Mouse (Mus musculus): Measurements from ENCODE around the gene Ern2. TPM values are rescaled to one million over a fixed set of nuclear protein-coding genes. Genes with fewer than 3 reads are reported as not detected.

Gene Ern2
- polyA plus RNA-seq, 1 experiment from 2014 or later = 0.27 TPM

GRCm38 (mm10) chr7:122196771-122197170 is 10.8 kb upstream of the Ern2 start:
- Histone ChIP-seq H3K27ac (no peak overlapping the region), H3K4me3 (no peak overlapping the region), H3K9ac (no peak overlapping the region), H3K36me3 (no peaks in the 10 kb centered on the region), H3K4me1 (no peaks in the 10 kb centered on the region), H3K9me3 (no peaks in the 10 kb centered on the region), H3K4me2 (no peak overlapping the region), H3K27me3 (no peaks in the 10 kb centered on the region)
- no peak for ATAC-seq (ENCODE audit: borderline replicate concordance, extremely low read depth, low FRiP score, low TSS enrichment)
- 74% methylated on average over 9 of the region's 9 CpGs for WGBS

DNA sequence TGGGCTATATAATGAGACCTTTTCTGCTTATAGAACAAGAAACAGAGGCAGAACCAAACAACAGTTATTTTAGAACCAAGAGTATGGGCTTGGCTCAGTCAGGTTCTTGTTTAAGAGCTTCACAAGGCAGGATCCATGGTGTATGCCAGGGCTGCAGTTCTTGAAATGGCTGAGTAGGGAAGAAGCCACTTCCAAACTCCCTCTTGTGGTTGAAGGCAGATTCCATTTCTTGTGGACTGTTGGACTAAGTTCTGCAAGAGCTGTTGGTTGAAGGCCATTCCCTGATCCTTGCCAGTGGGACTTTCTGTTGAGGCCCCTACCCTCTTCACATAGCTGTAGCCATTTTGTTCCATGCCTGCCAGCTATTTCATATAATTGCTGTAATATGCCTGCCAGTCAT is 7.9 kb upstream of the Ern2 start:
- Histone ChIP-seq H3K4me1 (no peaks in the 10 kb centered on the region), H3K9ac (no peak overlapping the region), H3K27me3 (no peaks in the 10 kb centered on the region), H3K4me2 (no peak overlapping the region), H3K27ac (no peak overlapping the region), H3K9me3 (no peaks in the 10 kb centered on the region), H3K36me3 (no peaks in the 10 kb centered on the region), H3K4me3 (no peak overlapping the region)
- ATAC-seq (ENCODE audit: borderline replicate concordance, extremely low read depth, low FRiP score, low TSS enrichment) = no peak

DNA sequence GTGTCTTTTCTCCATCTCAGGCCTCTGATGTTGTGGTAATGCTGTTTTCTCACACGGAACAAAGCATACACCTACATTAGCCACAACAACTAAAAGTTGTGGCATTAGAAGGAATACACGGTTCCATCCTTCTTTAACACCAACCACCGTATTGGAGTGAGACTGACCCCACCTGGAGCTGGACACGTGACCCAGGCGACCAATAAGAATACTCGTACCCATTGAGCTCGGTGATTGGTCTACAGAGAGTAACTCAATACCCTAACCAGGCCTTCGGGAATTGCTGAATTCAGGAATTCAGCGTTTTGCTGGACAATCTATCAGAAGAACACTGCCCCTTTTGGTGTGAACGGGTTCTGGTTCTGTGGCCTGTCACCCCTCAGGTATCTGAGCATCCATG is 5.1 kb upstream of the Ern2 start:
- Histone ChIP-seq H3K27me3 (no peaks in the 10 kb centered on the region), H3K4me3 (no peak overlapping the region), H3K9me3 (no peaks in the 10 kb centered on the region), H3K4me2 (no peak overlapping the region), H3K9ac (no peak overlapping the region), H3K36me3 (no peaks in the 10 kb centered on the region), H3K4me1 (no peaks in the 10 kb centered on the region), H3K27ac (no peak overlapping the region)
- ATAC-seq (ENCODE audit: borderline replicate concordance, extremely low read depth, low FRiP score, low TSS enrichment) = no peak
- WGBS = 63% methylated on average over 10 of the region's 10 CpGs

GRCm38 (mm10) chr7:122189484-122189883 is 3.5 kb upstream of the Ern2 start:
- no peak overlapping the region for H3K9ac ChIP-seq
- no peak overlapping the region for H3K27ac ChIP-seq
- H3K4me2 ChIP-seq = no peak overlapping the region
- no peaks in the 10 kb centered on the region for H3K27me3 ChIP-seq
- H3K36me3 ChIP-seq = no peaks in the 10 kb centered on the region
- H3K4me1 ChIP-seq = no peaks in the 10 kb centered on the region; the same call in 1 of the 2 replicates
- WGBS = 30% methylated on average over 7 of the region's 7 CpGs
- no peak overlapping the region for H3K4me3 ChIP-seq
- ATAC-seq (ENCODE audit: borderline replicate concordance, extremely low read depth, low FRiP score, low TSS enrichment) = no peak
- no peaks in the 10 kb centered on the region for H3K9me3 ChIP-seq

DNA sequence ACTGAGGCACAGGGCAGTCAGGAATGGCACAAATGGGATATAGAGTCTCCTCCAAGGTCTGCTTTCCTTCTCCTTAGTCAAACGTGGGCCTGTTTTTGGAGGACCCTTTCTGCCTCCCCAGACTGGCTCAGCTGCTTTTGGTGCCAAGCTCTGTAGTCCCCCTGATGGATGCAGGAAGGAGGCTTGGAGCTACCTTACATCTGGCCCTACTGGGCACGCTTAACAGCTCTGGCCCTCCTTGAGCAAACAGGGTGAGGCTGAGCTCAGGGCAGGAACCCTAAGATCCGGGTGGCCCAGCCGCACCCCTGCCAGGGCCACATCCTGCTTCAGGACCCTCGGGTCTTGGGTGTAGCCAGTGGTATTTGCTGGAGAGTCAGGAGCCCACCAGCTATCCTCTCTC is 1.4 kb downstream of the Ern2 start:
- ATAC-seq (ENCODE audit: borderline replicate concordance, extremely low read depth, low FRiP score, low TSS enrichment) = no peak
- 57% methylated on average over 5 of the region's 5 CpGs for WGBS
- Histone ChIP-seq H3K27ac (no peak overlapping the region), H3K4me2 (no peak overlapping the region), H3K9me3 (no peaks in the 10 kb centered on the region), H3K36me3 (no peaks in the 10 kb centered on the region), H3K9ac (no peak overlapping the region), H3K4me3 (no peak overlapping the region), H3K27me3 (no peaks in the 10 kb centered on the region), H3K4me1 (no peaks in the 10 kb centered on the region; the same call in 1 of the 2 replicates)

- ATAC-seq (ENCODE audit: borderline replicate concordance, extremely low read depth, low FRiP score, low TSS enrichment) = no peak
- H3K4me3 ChIP-seq = no peak overlapping the region
- no peak overlapping the region for H3K4me2 ChIP-seq
- WGBS = 90% methylated on average over 7 of the region's 7 CpGs
- no peaks in the 10 kb centered on the region for H3K9me3 ChIP-seq
- H3K9ac ChIP-seq = no peak overlapping the region
- H3K27me3 ChIP-seq = no peaks in the 10 kb centered on the region
- no peaks in the 10 kb centered on the region for H3K36me3 ChIP-seq
- no peaks in the 10 kb centered on the region; the same call in 1 of the 2 replicates for H3K4me1 ChIP-seq
- no peak overlapping the region for H3K27ac ChIP-seq
These were observed 5.3 kb downstream of the Ern2 start for GRCm38 (mm10) chr7:122180720-122181119.

GRCm38 (mm10) chr7:122171613-122172012 is 14.4 kb downstream of the Ern2 start:
- 63% methylated on average over 10 of the region's 10 CpGs for WGBS
- H3K9me3 ChIP-seq = no peaks in the 10 kb centered on the region
- ATAC-seq (ENCODE audit: borderline replicate concordance, extremely low read depth, low FRiP score, low TSS enrichment) = no peak

GRCm38 (mm10) chr7:122170705-122171104 is 15.3 kb downstream of the Ern2 start:
- H3K27me3 ChIP-seq = no peaks in the 10 kb centered on the region
- no peaks in the 10 kb centered on the region for H3K9me3 ChIP-seq
- H3K4me2 ChIP-seq = no peak overlapping the region
- H3K9ac ChIP-seq = no peak overlapping the region
- H3K4me1 ChIP-seq = no peaks in the 10 kb centered on the region
- no peak for ATAC-seq (ENCODE audit: borderline replicate concordance, extremely low read depth, low FRiP score, low TSS enrichment)
- WGBS = 79% methylated on average over 6 of the region's 6 CpGs
- H3K4me3 ChIP-seq = no peak overlapping the region
- no peak overlapping the region for H3K27ac ChIP-seq
- H3K36me3 ChIP-seq = peaks cover 49% of the 10 kb centered on the region

More at GRCm38 (mm10) chr7:122171613-122172012, 14.4 kb downstream of the Ern2 start:
- H3K27ac ChIP-seq = no peak overlapping the region
- H3K36me3 ChIP-seq = peaks cover 40% of the 10 kb centered on the region
- H3K4me3 ChIP-seq = no peak overlapping the region
- no peaks in the 10 kb centered on the region for H3K27me3 ChIP-seq
- H3K9ac ChIP-seq = no peak overlapping the region
- H3K4me2 ChIP-seq = no peak overlapping the region
- H3K4me1 ChIP-seq = no peaks in the 10 kb centered on the region

- Histone ChIP-seq H3K27me3 (no peaks in the 10 kb centered on the region), H3K4me3 (no peak overlapping the region), H3K4me2 (no peak overlapping the region), H3K36me3 (peaks cover 80% of the 10 kb centered on the region), H3K4me1 (0 out of 2 replicates have a peak, but pooled peaks cover 3% of the 10 kb centered on the region), H3K9me3 (no peaks in the 10 kb centered on the region), H3K27ac (no peak overlapping the region), H3K9ac (no peak overlapping the region)
- 91% methylated on average over 7 of the region's 7 CpGs for WGBS
- no peak for ATAC-seq (ENCODE audit: borderline replicate concordance, extremely low read depth, low FRiP score, low TSS enrichment)
These were observed 18.8 kb downstream of the Ern2 start for GRCm38 (mm10) chr7:122167203-122167602.

- Histone ChIP-seq H3K4me1 (peaks cover 24% of the 10 kb centered on the region), H3K27ac (no peak overlapping the region), H3K4me2 (no peak overlapping the region), H3K4me3 (no peak overlapping the region), H3K9ac (no peak overlapping the region), H3K27me3 (no peaks in the 10 kb centered on the region), H3K9me3 (no peaks in the 10 kb centered on the region), H3K36me3 (peaks cover 68% of the 10 kb centered on the region)
- ATAC-seq (ENCODE audit: borderline replicate concordance, extremely low read depth, low FRiP score, low TSS enrichment) = no peak
- 88% methylated on average over 8 of the region's 8 CpGs for WGBS
These were observed 22.2 kb downstream of the Ern2 start for GRCm38 (mm10) chr7:122163766-122164165.

DNA sequence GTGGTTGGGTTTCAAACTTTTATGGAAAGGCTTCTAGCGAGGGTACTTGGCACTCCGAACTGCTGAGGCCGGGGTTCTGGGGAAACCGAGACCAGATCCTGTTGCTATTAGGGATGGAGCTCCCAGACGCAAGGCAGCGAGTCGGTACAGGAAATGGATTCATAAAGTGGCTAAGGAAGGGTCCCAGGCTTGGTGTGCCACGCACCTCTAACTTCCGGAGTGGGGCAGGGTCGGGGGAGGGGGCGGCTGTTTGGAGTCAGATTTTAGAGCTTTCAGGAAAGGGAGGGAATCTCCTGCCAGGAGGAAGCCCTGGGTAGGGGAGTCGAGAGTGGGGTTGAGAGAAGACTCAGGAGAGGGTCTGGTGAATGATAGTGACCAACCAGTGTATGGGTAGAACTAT is 26.0 kb downstream of the Ern2 start:
- Histone ChIP-seq H3K27ac (peak overlapping the region; percentile 88), H3K9me3 (no peaks in the 10 kb centered on the region), H3K4me1 (peaks cover 39% of the 10 kb centered on the region), H3K27me3 (no peaks in the 10 kb centered on the region), H3K36me3 (peaks cover 33% of the 10 kb centered on the region), H3K9ac (peak overlapping the region; percentile 56), H3K4me3 (peak overlapping the region; percentile 65), H3K4me2 (peak overlapping the region; percentile 82)
- WGBS = under 1% methylated on average over 12 of the region's 12 CpGs
- no peak for ATAC-seq (ENCODE audit: borderline replicate concordance, extremely low read depth, low FRiP score, low TSS enrichment)

- H3K4me3 ChIP-seq = peak within 1 kb of the TSS; percentile 65
- under 1% methylated on average over 63 of the region's 63 CpGs for WGBS
- no peaks in the 10 kb centered on the region for H3K27me3 ChIP-seq
- H3K9ac ChIP-seq = peak within 1 kb of the TSS; percentile 68
- H3K4me1 ChIP-seq = peaks cover 39% of the 10 kb centered on the region
- H3K36me3 ChIP-seq = peaks cover 26% of the 10 kb centered on the region
- H3K4me2 ChIP-seq = peak within 1 kb of the TSS; percentile 82
- no peaks in the 10 kb centered on the region for H3K9me3 ChIP-seq
- peak within 1 kb of the TSS; percentile 88 for H3K27ac ChIP-seq
- ATAC-seq (ENCODE audit: borderline replicate concordance, extremely low read depth, low FRiP score, low TSS enrichment) = peak; percentile 91
These were observed 26.8 kb downstream of the Ern2 start, which contains the start of gene Plk1 for GRCm38 (mm10) chr7:122158915-122159902. Gene Plk1, plus strand, starts transcription at chr7:122159439.
